Mouse (Mus musculus): ENCODE measurements around the gene Gpr83. TPM values are rescaled to one million over a fixed set of nuclear protein-coding genes. Genes with fewer than 3 reads are reported as not detected.
"Not testable (repeated sequence)": the region's sequence is repeated elsewhere in the genome, so short reads cannot be mapped to it uniquely, and the experiment has no call there.

Gene Gpr83
- polyA plus RNA-seq, 1 experiment from 2014 or later: 0.52 TPM

DNA sequence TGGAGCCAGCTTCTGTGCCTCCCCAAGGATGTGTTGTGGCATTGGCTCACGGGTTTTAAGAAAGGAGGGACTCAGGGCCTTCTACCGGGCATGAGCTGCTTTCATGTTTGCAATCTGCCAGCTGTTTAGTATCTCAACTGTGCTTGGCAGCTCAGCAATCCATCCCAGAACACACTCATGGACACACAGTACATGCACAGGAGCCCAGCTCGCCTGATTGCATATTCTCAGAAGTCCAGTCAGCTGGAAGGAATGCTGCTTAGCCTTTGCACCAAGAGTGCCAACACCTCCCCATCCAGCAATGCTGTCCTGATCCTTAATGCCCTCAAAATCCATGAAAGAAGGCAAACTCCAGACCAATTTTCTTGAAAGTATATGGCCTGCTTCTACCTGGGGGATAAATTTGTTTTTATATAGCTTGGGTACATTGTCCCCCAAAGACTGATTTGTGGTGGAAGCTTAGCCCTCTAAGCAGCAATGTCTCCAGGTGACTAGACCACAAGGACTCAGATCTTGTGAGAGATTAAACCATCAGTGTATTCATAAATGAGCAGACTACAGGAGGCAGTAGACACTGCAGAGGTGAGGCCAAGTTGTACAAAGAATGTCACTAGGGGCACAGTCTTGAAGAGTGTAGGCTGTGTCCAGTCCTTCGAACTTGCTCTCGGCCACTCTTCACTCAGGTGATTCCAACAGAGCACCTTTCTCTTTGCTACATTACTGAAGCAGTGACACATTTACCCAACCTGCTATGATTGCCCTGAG, 15.9 kb downstream of the Gpr83 start:
- H3K27me3 ChIP-seq (ENCODE audit: control insufficient read depth, insufficient read depth, low read length): no peaks in the 10 kb centered on the region
- 75% methylated on average over 5 of the region's 5 CpGs for WGBS

DNA sequence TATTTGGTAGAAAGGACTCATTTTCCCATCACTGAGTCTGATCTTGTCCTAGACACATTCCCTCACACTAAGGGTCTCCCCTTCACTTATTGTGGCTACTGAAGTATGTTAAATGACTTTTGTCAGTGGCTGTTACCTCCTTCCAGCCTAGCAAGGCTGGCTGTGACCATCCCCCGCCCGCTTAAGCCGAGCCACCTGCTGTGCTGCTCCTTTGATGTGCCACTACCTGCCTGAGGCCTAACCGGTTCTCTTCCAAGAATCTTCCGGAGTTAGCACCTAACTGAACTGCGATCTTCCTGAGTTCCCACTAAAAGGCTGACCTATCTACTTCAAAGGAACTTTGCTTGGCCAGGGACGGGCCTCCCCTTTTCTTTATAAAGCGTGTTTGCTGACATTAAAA, 16.6 kb downstream of the Gpr83 start:
- H3K27ac ChIP-seq (ENCODE audit: low read length); H3K9me3 ChIP-seq (ENCODE audit: control insufficient read depth, low read depth, low read length); H3K4me3 ChIP-seq (ENCODE audit: low read depth, low read length); H3K27me3 ChIP-seq (ENCODE audit: control insufficient read depth, insufficient read depth, low read length); H3K4me1 ChIP-seq (ENCODE audit: control insufficient read depth, insufficient read depth, low read length); H3K9ac ChIP-seq (replicated peaks; ENCODE audit: low read depth, low read length); H3K4me2 ChIP-seq (replicated peaks; ENCODE audit: low read depth, low read length); H3K36me3 ChIP-seq (ENCODE audit: control insufficient read depth, insufficient read depth, low read length); ATAC-seq (ENCODE audit: insufficient number of reproducible peaks, insufficient read depth, low FRiP score, low read depth): not testable (repeated sequence)
- WGBS: 34% methylated on average over 8 of the region's 8 CpGs

More for the DNA sequence above, 15.9 kb downstream of the Gpr83 start:
- H3K27ac ChIP-seq (ENCODE audit: low read length): no peak overlapping the region
- no peaks in the 10 kb centered on the region for H3K36me3 ChIP-seq (ENCODE audit: control insufficient read depth, insufficient read depth, low read length)
- H3K4me3 ChIP-seq (ENCODE audit: low read depth, low read length): no peak overlapping the region
- ATAC-seq (ENCODE audit: insufficient number of reproducible peaks, insufficient read depth, low FRiP score, low read depth): no peak
- no peaks in the 10 kb centered on the region for H3K9me3 ChIP-seq (ENCODE audit: control insufficient read depth, low read depth, low read length)
- no peak overlapping the region for H3K9ac ChIP-seq (replicated peaks; ENCODE audit: low read depth, low read length)
- H3K4me2 ChIP-seq (replicated peaks; ENCODE audit: low read depth, low read length): no peak overlapping the region
- no peaks in the 10 kb centered on the region for H3K4me1 ChIP-seq (ENCODE audit: control insufficient read depth, insufficient read depth, low read length)

DNA sequence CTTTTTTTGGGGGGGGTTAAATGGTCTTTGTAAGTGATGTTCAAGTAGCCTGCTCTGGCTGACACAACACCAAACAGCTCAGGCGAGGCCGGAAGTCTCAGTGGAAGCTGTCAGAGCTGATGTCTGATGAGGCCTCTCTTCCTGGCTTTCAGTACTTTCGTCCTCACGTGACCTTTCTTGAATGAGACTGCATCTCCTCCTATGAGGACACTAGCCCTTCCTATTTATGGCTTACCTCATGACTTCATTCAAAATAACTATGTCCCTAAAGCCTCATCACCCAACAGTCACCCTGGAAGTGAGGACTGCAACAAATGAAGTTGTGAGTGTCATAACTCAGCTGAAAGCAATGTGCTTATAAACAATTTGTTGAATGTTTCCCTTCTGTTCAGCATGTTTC, 24.6 kb downstream of the Gpr83 start:
- H3K27me3 ChIP-seq (ENCODE audit: control insufficient read depth, insufficient read depth, low read length): no peaks in the 10 kb centered on the region
- no peak overlapping the region for H3K9ac ChIP-seq (replicated peaks; ENCODE audit: low read depth, low read length)
- no peak overlapping the region for H3K4me3 ChIP-seq (ENCODE audit: low read depth, low read length)
- H3K4me2 ChIP-seq (replicated peaks; ENCODE audit: low read depth, low read length): no peak overlapping the region
- WGBS: 73% methylated on average over 4 of the region's 4 CpGs
- no peaks in the 10 kb centered on the region for H3K9me3 ChIP-seq (ENCODE audit: control insufficient read depth, low read depth, low read length)
- ATAC-seq (ENCODE audit: insufficient number of reproducible peaks, insufficient read depth, low FRiP score, low read depth): no peak
- no peaks in the 10 kb centered on the region for H3K4me1 ChIP-seq (ENCODE audit: control insufficient read depth, insufficient read depth, low read length)
- H3K36me3 ChIP-seq (ENCODE audit: control insufficient read depth, insufficient read depth, low read length): no peaks in the 10 kb centered on the region
- H3K27ac ChIP-seq (ENCODE audit: low read length): no peak overlapping the region

DNA sequence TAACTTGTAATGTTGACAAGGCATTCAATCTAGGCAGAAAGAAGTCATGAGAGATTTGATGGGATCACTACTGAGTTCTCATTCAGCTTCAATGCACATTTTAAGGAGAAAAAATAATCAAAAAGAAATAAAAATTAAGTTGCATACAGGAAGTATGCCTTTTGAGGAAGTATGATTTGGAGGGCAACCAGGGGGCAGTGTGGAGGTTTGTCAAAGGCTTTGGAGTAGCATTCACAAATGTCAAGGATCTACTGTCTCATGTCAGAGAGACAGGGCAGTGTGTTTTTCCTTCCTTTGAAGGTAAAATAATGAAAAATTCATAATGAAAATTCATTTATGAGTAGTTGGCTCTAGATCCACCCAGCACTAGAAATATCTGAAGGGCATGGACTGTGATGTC, 25.1 kb downstream of the Gpr83 start:
- no peak for ATAC-seq (ENCODE audit: insufficient number of reproducible peaks, insufficient read depth, low FRiP score, low read depth)
- Histone ChIP-seq H3K27ac (ENCODE audit: low read length) (no peak overlapping the region), H3K36me3 (ENCODE audit: control insufficient read depth, insufficient read depth, low read length) (no peaks in the 10 kb centered on the region), H3K4me2 (replicated peaks; ENCODE audit: low read depth, low read length) (no peak overlapping the region), H3K9ac (replicated peaks; ENCODE audit: low read depth, low read length) (no peak overlapping the region), H3K27me3 (ENCODE audit: control insufficient read depth, insufficient read depth, low read length) (no peaks in the 10 kb centered on the region), H3K4me3 (ENCODE audit: low read depth, low read length) (no peak overlapping the region), H3K4me1 (ENCODE audit: control insufficient read depth, insufficient read depth, low read length) (no peaks in the 10 kb centered on the region), H3K9me3 (ENCODE audit: control insufficient read depth, low read depth, low read length) (no peaks in the 10 kb centered on the region)

DNA sequence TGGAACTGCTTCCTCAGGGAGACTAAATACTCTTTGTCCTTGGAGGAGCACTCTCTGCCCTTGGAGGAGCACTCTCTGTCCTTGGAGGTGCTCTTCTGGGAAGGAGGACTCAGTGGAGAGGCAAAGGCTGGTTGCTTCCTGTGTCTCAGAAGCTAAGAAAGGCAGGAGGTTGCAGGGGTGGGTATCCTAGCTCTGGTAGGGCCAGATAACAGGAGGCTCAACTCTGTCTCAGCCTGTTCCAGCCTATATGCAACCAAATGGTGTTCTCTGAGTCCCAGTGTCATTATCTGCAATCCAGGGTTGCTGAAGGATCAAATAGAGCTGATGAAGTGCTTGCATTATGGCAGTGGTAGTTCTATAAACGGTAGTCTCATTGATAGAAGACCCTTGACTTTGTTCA, 25.9 kb downstream of the Gpr83 start:
- Histone ChIP-seq H3K27me3 (ENCODE audit: control insufficient read depth, insufficient read depth, low read length) (no peaks in the 10 kb centered on the region), H3K36me3 (ENCODE audit: control insufficient read depth, insufficient read depth, low read length) (no peaks in the 10 kb centered on the region), H3K9ac (replicated peaks; ENCODE audit: low read depth, low read length) (no peak overlapping the region), H3K4me1 (ENCODE audit: control insufficient read depth, insufficient read depth, low read length) (no peaks in the 10 kb centered on the region), H3K4me2 (replicated peaks; ENCODE audit: low read depth, low read length) (no peak overlapping the region), H3K27ac (ENCODE audit: low read length) (no peak overlapping the region), H3K4me3 (ENCODE audit: low read depth, low read length) (no peak overlapping the region), H3K9me3 (ENCODE audit: control insufficient read depth, low read depth, low read length) (no peaks in the 10 kb centered on the region)
- no peak for ATAC-seq (ENCODE audit: insufficient number of reproducible peaks, insufficient read depth, low FRiP score, low read depth)
- WGBS: 80% methylated on average over 1 of the region's 1 CpGs

DNA sequence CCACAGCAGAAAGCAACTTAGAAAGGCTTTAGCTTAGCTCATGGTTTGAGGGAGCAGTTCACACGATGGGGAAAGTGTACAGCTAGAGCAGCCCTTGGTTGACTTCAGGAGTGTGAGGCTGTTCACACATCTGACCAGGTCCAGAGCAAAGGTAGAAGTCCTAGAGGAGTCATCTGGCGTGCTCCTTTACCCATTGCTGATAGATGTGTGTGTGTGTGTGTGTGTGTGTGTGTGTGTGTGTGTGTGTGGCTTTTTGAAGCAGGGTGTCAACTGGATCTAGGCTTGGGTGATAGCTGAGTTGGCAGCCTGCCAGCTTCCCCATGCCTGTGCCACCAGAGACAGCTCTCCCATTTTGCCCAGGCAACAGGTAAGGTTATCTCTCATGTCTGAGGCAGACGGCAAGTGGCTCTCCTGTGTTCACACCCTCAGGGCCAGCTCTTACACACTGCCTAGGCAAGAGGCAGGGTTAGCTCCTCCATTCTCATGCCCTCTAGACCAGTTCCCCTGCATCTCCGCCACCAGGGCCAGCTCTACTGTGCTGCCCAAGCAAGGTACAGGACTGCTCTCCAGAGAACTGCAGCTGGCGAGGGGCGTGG, 27.9 kb downstream of the Gpr83 start:
- ATAC-seq (ENCODE audit: insufficient number of reproducible peaks, insufficient read depth, low FRiP score, low read depth): peak; percentile 50; the same call in 1 of the 2 replicates
- H3K4me2 ChIP-seq (replicated peaks; ENCODE audit: low read depth, low read length): no peak overlapping the region
- H3K9ac ChIP-seq (replicated peaks; ENCODE audit: low read depth, low read length): no peak overlapping the region
- no peaks in the 10 kb centered on the region for H3K4me1 ChIP-seq (ENCODE audit: control insufficient read depth, insufficient read depth, low read length)
- H3K27ac ChIP-seq (ENCODE audit: low read length): no peak overlapping the region
- H3K9me3 ChIP-seq (ENCODE audit: control insufficient read depth, low read depth, low read length): no peaks in the 10 kb centered on the region
- H3K4me3 ChIP-seq (ENCODE audit: low read depth, low read length): no peak overlapping the region
- no peaks in the 10 kb centered on the region for H3K36me3 ChIP-seq (ENCODE audit: control insufficient read depth, insufficient read depth, low read length)
- H3K27me3 ChIP-seq (ENCODE audit: control insufficient read depth, insufficient read depth, low read length): no peaks in the 10 kb centered on the region
- 84% methylated on average over 6 of the region's 6 CpGs for WGBS

DNA sequence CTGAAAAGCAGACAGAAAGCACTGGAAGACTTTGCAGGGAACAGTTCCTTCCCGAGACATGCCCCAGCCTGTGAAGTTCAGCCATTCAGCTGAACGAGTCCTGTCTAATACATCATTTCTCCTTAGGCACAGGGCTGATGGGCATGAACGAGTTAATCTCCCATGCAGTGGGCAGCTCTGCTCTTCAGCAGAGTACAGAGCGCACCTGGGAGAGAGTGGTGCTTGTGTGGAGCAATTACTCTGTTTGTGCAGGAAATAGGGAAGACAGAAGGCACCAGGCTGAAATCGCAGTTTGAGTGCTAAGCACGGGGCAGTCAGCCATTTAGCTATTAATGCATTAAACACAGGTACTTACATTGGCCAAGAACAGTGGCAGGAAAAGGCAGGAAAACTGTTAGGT, 28.7 kb downstream of the Gpr83 start:
- Histone ChIP-seq H3K4me2 (replicated peaks; ENCODE audit: low read depth, low read length) (no peak overlapping the region), H3K36me3 (ENCODE audit: control insufficient read depth, insufficient read depth, low read length) (no peaks in the 10 kb centered on the region), H3K27me3 (ENCODE audit: control insufficient read depth, insufficient read depth, low read length) (no peaks in the 10 kb centered on the region), H3K4me1 (ENCODE audit: control insufficient read depth, insufficient read depth, low read length) (no peaks in the 10 kb centered on the region), H3K27ac (ENCODE audit: low read length) (no peak overlapping the region), H3K9ac (replicated peaks; ENCODE audit: low read depth, low read length) (no peak overlapping the region), H3K4me3 (ENCODE audit: low read depth, low read length) (no peak overlapping the region), H3K9me3 (ENCODE audit: control insufficient read depth, low read depth, low read length) (no peaks in the 10 kb centered on the region)
- no peak for ATAC-seq (ENCODE audit: insufficient number of reproducible peaks, insufficient read depth, low FRiP score, low read depth)
- WGBS: 47% methylated on average over 6 of the region's 6 CpGs

DNA sequence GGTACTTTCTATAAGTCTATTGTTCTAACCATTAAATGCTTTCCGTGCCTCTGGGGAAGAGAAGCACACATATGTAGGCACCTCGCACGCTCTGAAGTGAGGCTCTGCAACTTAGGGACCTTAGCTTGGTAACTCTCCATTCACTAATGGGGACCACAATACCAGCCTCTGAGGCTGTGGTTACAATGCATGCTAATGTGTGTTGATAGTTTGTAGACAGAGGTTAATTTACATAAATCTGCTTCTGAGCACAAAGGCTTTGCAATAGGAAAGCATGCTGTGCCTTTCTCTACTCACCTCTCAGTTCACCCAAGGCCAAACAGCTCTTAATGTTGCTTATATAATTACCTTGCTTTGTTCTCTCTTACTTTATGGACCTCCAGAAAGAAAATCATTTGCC, 30.7 kb downstream of the Gpr83 start:
- ATAC-seq (ENCODE audit: insufficient number of reproducible peaks, insufficient read depth, low FRiP score, low read depth): no peak
- 86% methylated on average over 3 of the region's 3 CpGs for WGBS

DNA sequence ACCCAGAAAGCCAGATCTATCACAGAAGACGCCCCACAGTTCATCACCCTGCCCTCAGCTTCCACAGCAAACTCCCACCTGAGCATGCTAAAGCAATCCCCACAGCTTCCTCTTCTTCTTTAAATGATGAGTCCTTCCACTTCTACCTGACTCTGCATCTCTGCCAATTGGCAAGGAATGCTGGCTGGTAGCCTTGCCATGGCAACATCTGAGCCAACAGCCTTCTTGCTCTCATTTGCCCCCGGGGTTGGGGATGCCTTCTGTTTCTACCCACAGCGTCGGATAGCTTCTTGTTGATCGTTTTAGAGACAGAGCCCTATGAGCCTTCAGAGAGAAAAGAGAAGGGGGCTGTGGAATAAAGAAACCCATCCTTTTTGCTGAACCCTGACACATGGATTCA, 31.9 kb downstream of the Gpr83 start:
- no peak for ATAC-seq (ENCODE audit: insufficient number of reproducible peaks, insufficient read depth, low FRiP score, low read depth)
- Histone ChIP-seq H3K36me3 (ENCODE audit: control insufficient read depth, insufficient read depth, low read length) (no peaks in the 10 kb centered on the region), H3K27ac (ENCODE audit: low read length) (no peak overlapping the region), H3K4me1 (ENCODE audit: control insufficient read depth, insufficient read depth, low read length) (no peaks in the 10 kb centered on the region), H3K9me3 (ENCODE audit: control insufficient read depth, low read depth, low read length) (no peaks in the 10 kb centered on the region), H3K9ac (replicated peaks; ENCODE audit: low read depth, low read length) (no peak overlapping the region), H3K4me3 (ENCODE audit: low read depth, low read length) (no peak overlapping the region), H3K4me2 (replicated peaks; ENCODE audit: low read depth, low read length) (no peak overlapping the region), H3K27me3 (ENCODE audit: control insufficient read depth, insufficient read depth, low read length) (no peaks in the 10 kb centered on the region)
- WGBS: 82% methylated on average over 5 of the region's 5 CpGs

More for the DNA sequence above, 30.7 kb downstream of the Gpr83 start:
- Histone ChIP-seq H3K4me1 (ENCODE audit: control insufficient read depth, insufficient read depth, low read length) (no peaks in the 10 kb centered on the region), H3K27ac (ENCODE audit: low read length) (no peak overlapping the region), H3K36me3 (ENCODE audit: control insufficient read depth, insufficient read depth, low read length) (no peaks in the 10 kb centered on the region), H3K27me3 (ENCODE audit: control insufficient read depth, insufficient read depth, low read length) (no peaks in the 10 kb centered on the region), H3K9ac (replicated peaks; ENCODE audit: low read depth, low read length) (no peak overlapping the region), H3K4me3 (ENCODE audit: low read depth, low read length) (no peak overlapping the region), H3K4me2 (replicated peaks; ENCODE audit: low read depth, low read length) (no peak overlapping the region), H3K9me3 (ENCODE audit: control insufficient read depth, low read depth, low read length) (no peaks in the 10 kb centered on the region)

Measured in stomach, embryonic 14.5 days (tissue).